Mouse (Mus musculus) ES-E14 (cell line): ENCODE measurements around the gene Cfap70. TPM values are rescaled to one million over a fixed set of nuclear protein-coding genes. Genes with fewer than 3 reads are reported as not detected.
A peak's percentile ranks its signal among the peaks of the same experiment; 100 is the strongest.

Experiments used
- DNase-seq: peaks from one replicate; pipeline ENCODE4 v3.0.0-alpha.2; 2013; ENCODE audit warnings: low read depth, low spot score
- H3K27ac ChIP-seq: 2 replicates; pipeline ENCODE4 v1.5.1; 2012; ENCODE audit warnings: low read depth, mild to moderate bottlenecking, low read length, moderate library complexity, mixed read lengths; ENCODE audit not compliant: poor library complexity, insufficient read depth, severe bottlenecking
- H3K36me3 ChIP-seq: 2 replicates; pipeline ENCODE4 v1.6.1; 2012; ENCODE audit warnings: mild to moderate bottlenecking, low read length, moderate library complexity, mixed read lengths; ENCODE audit not compliant: control insufficient read depth, poor library complexity, insufficient read depth, severe bottlenecking
- H3K4me1 ChIP-seq, 2 experiments: fragments of 150-350 bp in 1 of 2; sonication (generic) in 1 of 2; 2 replicates each; pipeline ENCODE4 v1.6.1; 2012; ENCODE audit warnings: low read length in 2 of 2, mild to moderate bottlenecking in 1 of 2, mixed read lengths in 1 of 2; ENCODE audit not compliant: control insufficient read depth in 2 of 2, insufficient read depth in 2 of 2, poor library complexity in 1 of 2
- H3K4me3 ChIP-seq, 2 experiments: fragments of 150-350 bp in 1 of 2; sonication (generic) in 1 of 2; 2 replicates each; pipeline ENCODE4 v1.5.1; 2012; ENCODE audit warnings: low read length in 2 of 2, low read depth in 1 of 2, mild to moderate bottlenecking in 1 of 2, mixed read lengths in 1 of 2; ENCODE audit not compliant: insufficient read depth in 1 of 2, poor library complexity in 1 of 2, severe bottlenecking in 1 of 2
- H3K9ac ChIP-seq: 2 replicates; pipeline ENCODE4 v1.6.1; 2012; ENCODE audit warnings: low read depth, mild to moderate bottlenecking, low read length, mixed read lengths; ENCODE audit not compliant: poor library complexity, insufficient read depth, severe bottlenecking
- H3K9me3 ChIP-seq: fragments of 150-350 bp; sonication (generic); 2 replicates; pipeline ENCODE4 v1.6.1; 2012; ENCODE audit warnings: low read depth, mild to moderate bottlenecking, low read length; ENCODE audit not compliant: control insufficient read depth, insufficient read depth
- CHD2 ChIP-seq: IDR thresholded peaks from 2 replicates; pipeline ENCODE4 v1.6.1; 2014; ENCODE audit warnings: mild to moderate bottlenecking, low read depth, low read length, inconsistent platforms
- HCFC1 ChIP-seq: IDR thresholded peaks from 2 replicates; pipeline ENCODE4 v1.6.1; 2012; ENCODE audit warnings: low read length, inconsistent platforms, borderline replicate concordance; ENCODE audit not compliant: insufficient read depth
- MAFK ChIP-seq: IDR thresholded peaks from 2 replicates; pipeline ENCODE4 v1.6.1; 2014; ENCODE audit warnings: mild to moderate bottlenecking, low read depth, low read length, inconsistent platforms; ENCODE audit not compliant: insufficient read depth
- ZC3H11A ChIP-seq: IDR thresholded peaks from 2 replicates; pipeline ENCODE4 v1.6.1; 2012; ENCODE audit warnings: low read depth, mild to moderate bottlenecking, inconsistent platforms, low read length, borderline replicate concordance
- ZNF384 ChIP-seq: IDR thresholded peaks from 2 replicates; pipeline ENCODE4 v1.6.1; 2012; ENCODE audit warnings: low read depth, low read length, inconsistent platforms
- in situ Hi-C, 2 experiments: fragments of 600-800 bp; cut with MboI; formaldehyde crosslinking; loops; one replicate each; pipeline ENCODE4 v1.15.1; 2025; ENCODE audit warnings: low sequenced_read_pairs in 2 of 2, inconsistent platforms in 1 of 2; ENCODE audit not compliant: unreplicated experiment in 2 of 2
- total RNA-seq: library from RNA; depleted of rRNA; stranded (reverse); fragments of 300-350 nt; gene quantifications from 2 replicates; pipeline ENCODE4 v1.2.3, GENCODE M21; 2012

Gene Cfap70
- total RNA-seq, 1 experiment: 0.36 TPM

DNA sequence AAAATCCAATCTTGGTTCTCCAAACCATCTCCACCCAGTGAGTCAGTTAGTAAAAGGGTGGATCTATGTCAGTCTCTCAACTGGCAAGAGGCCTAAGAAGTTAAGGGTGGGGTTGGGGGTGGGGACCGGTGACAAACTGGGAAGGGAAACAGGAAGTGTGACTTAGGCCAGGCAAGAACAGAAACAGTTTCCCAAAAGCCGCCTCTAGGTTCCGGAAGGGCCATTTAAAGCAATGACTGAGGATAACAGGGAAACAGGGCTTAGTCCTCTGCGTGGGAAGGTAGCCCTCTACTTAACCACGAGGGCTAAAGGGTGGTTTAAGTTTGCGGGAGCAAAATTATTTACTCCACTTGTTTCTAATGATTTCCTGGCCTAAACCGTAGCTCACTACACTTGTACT is 26.8 kb upstream of the Cfap70 start:
- in situ Hi-C loops: loop anchor here in 1 of 2 experiments (25.0 kb wide), 1 partner anchor 92 kb away; the partner anchor contains the start of genes Dnajc9 and Mrps16
- no peaks in the 10 kb centered on the region for H3K9me3 ChIP-seq
- TF ChIP-seq CHD2 (no peak), MAFK (peak; percentile 1; the same call in 1 of the 2 replicates)
- no peaks in the 10 kb centered on the region for H3K36me3 ChIP-seq
- peak; percentile 52 for DNase-seq
- H3K4me3 ChIP-seq: peak overlapping the region; percentile 86 to 87
- peaks cover 9 to 14% of the 10 kb centered on the region in 2 experiments; a peak in 3 of 4 replicates for H3K4me1 ChIP-seq
- no peak overlapping the region; the same call in 1 of the 2 replicates for H3K9ac ChIP-seq
- H3K27ac ChIP-seq: peak overlapping the region; percentile 37; the same call in 1 of the 2 replicates

DNA sequence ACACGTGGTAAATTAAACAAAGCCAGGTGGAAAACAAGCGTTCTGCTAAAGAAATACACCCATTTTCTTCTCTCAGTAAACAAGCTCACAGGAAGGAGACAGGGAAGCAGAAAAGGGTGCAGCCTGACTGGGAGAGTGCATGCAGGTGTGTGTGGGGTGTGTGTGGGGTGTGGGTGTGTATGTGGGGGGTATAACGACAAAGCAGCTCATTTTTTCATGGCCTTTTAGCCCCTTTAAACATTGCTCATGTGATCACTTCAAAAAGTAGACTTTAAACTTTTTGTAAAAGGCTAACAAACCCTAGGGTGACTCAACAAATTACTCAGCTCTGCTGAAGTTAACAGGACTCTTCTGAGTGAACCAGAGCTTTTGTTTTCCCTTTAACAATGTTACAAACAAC is 26.4 kb upstream of the Cfap70 start:
- H3K4me3 ChIP-seq: peak overlapping the region; percentile 86 to 87; a peak in 3 of 4 replicates
- H3K9me3 ChIP-seq: no peaks in the 10 kb centered on the region
- no peaks in the 10 kb centered on the region for H3K36me3 ChIP-seq
- no peak for DNase-seq
- H3K9ac ChIP-seq: no peak overlapping the region; the same call in 1 of the 2 replicates
- TF ChIP-seq CHD2 (no peak), MAFK (0 out of 2 replicates have a peak, but pooled peaks have one; percentile 36)
- peak overlapping the region; percentile 37; the same call in 1 of the 2 replicates for H3K27ac ChIP-seq
- in situ Hi-C loops: loop anchor here in 1 of 2 experiments (25.0 kb wide), 1 partner anchor 91 kb away; the partner anchor contains the start of genes Dnajc9 and Mrps16
- H3K4me1 ChIP-seq: peaks cover 9 to 14% of the 10 kb centered on the region in 2 experiments; a peak in 3 of 4 replicates

DNA sequence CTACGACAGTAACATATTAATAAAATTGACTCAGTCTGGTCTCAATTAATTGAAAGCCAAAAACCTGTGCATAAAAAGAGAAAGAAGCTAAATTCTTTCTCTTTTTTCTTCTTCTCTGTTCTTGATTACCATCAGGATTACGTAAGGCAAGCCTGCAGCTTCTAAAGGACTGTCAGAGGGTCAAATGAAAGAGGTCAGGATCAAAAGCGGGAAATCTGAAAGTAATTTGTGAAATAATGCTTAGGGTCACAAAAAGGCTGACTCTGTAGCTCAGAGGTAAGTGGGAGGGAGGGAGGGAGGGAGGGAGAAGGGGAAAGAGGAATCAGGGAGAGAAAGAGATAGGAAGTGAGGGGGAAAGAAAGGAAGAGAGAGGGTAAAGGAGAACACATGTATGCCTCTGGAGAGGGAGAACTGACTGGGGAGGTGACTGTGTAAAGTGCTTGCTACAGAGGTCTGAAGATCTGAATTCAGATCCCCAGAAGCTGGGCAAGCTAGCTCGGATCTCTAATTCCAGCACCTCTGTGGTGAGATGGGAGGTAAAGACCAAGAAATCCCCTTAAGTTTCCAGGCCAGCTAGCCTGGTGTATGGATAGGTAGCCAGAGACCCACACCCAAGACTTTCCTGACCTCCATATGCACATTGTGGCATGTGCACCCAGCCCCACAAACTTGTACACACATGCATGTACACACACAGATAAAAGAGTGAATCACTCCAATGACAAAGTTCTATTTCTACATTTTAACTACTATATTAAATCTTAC is 25.4 kb upstream of the Cfap70 start:
- TF ChIP-seq MAFK: no peak
- TF ChIP-seq CHD2: no peak
- TF ChIP-seq ZC3H11A: no peak
- no peak for TF ChIP-seq HCFC1
- TF ChIP-seq ZNF384: no peak
- DNase-seq: no peak
- H3K36me3 ChIP-seq: no peaks in the 10 kb centered on the region
- no peak overlapping the region; the same call in 1 of the 2 replicates for H3K9ac ChIP-seq
- in situ Hi-C loops: loop anchor here in 1 of 2 experiments (25.0 kb wide), 1 partner anchor 90 kb away; the partner anchor contains the start of genes Dnajc9 and Mrps16
- no peak overlapping the region for H3K4me3 ChIP-seq
- H3K9me3 ChIP-seq: no peaks in the 10 kb centered on the region
- peaks cover 9 to 14% of the 10 kb centered on the region in 2 experiments; a peak in 3 of 4 replicates for H3K4me1 ChIP-seq
- no peak overlapping the region; the same call in 1 of the 2 replicates for H3K27ac ChIP-seq

DNA sequence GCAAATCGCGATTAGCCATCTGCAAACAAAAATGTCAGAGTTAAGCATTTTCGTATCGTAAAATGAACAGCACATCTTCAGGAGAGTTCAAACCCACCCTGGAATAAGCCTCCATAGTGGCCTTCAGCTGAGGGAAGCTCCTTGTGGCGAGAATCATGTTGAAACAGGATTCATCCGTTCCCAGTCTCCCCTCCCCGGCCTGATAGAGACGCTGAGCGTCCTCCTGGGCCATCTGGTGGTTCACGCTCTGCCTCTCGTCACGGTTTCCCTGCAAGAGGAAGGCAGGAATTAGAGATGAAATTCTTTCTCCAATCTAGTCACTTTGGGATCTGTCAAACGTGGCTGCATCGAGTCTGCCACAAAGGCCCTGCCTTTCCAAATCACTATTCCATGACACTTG is 8.2 kb upstream of the Cfap70 start:
- TF ChIP-seq ZNF384 (no peak), HCFC1 (no peak), MAFK (no peak), CHD2 (no peak), ZC3H11A (no peak)
- no peak overlapping the region for H3K4me3 ChIP-seq
- in situ Hi-C loops: no loop called here
- DNase-seq: no peak
- no peak overlapping the region for H3K9ac ChIP-seq
- H3K4me1 ChIP-seq: no peaks in the 10 kb centered on the region
- no peak overlapping the region for H3K27ac ChIP-seq
- no peaks in the 10 kb centered on the region for H3K9me3 ChIP-seq
- H3K36me3 ChIP-seq: peaks cover 23% of the 10 kb centered on the region
